Mouse (Mus musculus) telencephalon, adult 2 months (tissue): ENCODE measurements around the gene Rbak.
A peak's percentile ranks its signal among the peaks of the same experiment; 100 is the strongest.
"Not testable (repeated sequence)": the region's sequence is repeated elsewhere in the genome, so short reads cannot be mapped to it uniquely, and the experiment has no call there.

Source experiments
- DNase-seq: peaks from one replicate; pipeline ENCODE4 v3.0.0-alpha.2; 2011; ENCODE audit warnings: low read depth, low spot score

Rbak gene

DNA sequence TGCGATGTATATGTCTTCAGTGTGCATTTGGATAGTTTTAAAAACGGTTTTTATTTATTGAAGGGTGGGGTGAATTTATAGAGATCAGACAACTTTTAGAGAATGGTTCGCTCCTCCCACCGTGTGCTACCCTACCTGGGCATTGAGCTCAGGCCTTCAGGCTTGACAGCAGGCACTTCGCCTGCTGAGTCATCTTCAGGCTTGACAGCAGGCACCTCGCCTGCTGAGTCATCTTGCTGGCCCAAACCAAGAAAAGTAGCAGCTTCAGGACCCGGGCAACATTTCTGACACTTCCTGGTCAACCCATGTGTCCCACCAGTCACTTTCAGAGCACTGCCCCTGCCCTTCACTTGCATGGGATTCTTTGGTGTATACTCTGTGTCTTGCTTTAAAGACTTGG is 45.5 kb downstream of the Rbak start:
- no peak for DNase-seq

- DNase-seq, result not testable (repeated sequence)
These were observed 46.2 kb downstream of the Rbak start for GRCm38 (mm10) chr5:143134216-143135010.

DNA sequence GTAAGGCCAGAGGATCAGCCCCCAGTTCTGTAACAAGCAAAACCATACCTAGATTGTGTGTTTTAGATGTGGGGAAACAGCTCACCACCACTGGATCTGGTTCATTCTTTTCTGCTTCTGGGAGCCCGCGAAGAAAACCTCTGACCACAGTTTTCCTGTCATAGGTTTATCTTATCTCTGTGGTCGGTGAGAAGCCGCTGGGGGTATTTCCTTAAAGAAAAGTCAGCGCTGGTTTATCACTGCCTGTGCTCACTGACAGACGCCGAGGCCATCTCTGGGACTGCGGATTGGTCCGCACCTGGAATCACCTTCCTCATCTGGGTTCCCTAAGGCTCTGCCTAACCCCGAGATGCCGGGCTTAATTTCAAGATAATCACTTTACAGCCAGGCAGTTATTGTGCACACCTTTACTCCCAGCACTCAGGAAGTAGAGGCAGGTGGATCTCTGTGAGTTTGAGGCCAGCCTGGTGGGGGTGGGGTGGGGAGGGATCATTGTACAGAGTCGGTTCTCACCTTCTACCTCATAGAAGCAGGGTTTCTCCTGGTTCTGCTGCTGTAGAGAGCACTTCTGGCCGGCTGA is 47.5 kb downstream of the Rbak start:
- DNase-seq, result no peak

- DNase-seq, result no peak
These were observed 50.2 kb downstream of the Rbak start for GRCm38 (mm10) chr5:143130342-143130741.

GRCm38 (mm10) chr5:143129101-143129500 is 51.5 kb downstream of the Rbak start:
- DNase-seq, result no peak

- no peak for DNase-seq
These were observed 52.7 kb downstream of the Rbak start for GRCm38 (mm10) chr5:143127837-143128236.

DNA sequence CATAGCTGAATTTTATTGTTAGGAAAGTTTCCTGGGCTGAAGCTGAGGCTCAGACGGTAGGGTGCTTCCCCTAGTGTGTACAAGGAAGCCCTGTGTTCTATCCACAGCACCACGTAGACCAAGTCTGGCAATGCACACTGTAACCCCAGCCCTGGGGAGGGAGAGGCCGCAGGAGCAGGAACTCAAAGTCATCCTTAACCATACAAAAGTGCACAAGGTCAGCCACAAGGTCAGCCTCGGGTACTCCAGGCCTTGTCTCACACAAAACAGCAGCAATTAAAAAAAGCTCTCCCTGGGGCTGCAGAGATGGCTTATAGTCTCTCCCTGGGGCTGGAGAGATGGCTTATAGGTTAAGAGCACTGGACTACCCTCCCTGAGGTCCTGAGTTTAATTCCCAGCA is 53.7 kb downstream of the Rbak start:
- DNase-seq, result no peak

- no peak for DNase-seq
These were observed 54.5 kb downstream of the Rbak start for GRCm38 (mm10) chr5:143126089-143126488.

DNA sequence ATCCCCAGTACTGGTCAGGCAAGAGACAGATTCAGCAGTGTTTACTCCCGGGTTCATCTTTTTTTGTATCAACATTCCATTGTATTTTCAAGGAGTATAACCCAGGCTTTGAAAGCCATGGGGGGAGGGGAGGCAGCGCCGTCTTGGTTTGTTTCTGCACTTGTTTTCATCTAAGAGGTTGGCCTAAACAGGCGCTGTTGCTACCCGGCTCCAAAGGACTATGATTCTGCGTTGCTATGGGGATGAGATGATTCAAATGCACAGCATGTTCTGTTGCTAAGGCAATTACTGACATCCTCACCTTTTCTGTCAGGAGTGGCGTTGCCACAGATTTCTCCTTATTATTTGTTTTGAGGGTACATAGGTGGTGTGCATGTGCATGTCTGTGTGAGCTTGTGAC is 55.0 kb downstream of the Rbak start:
- DNase-seq, result peak; percentile 62

DNA sequence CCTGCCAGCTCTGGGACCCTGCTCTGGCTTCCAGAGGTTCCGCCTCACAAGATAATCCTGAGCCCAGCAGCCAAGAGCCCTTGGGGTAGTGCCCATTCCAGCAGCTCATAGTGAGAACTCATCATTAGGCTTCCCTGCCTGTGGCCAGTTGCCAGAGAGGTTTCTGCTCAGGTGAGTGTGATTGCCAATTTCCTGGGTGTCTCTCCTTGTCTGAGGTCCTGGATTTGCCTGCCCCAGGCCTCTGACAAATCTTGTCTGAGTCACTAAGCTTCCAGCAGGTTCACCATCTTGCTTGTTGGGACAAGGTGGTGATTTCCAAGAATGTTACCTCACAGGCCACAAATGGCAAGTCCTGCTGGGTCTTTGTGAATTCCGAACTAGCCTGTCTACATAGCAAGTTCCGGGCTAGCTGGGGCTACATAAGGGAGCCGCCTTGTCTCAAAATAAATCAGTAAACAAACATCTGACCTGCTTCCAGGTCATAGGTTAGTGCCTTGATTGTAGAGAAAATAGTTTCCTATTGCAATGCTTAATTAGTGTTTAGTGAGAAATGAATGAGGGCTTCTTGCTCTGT is 55.7 kb downstream of the Rbak start:
- no peak for DNase-seq

DNA sequence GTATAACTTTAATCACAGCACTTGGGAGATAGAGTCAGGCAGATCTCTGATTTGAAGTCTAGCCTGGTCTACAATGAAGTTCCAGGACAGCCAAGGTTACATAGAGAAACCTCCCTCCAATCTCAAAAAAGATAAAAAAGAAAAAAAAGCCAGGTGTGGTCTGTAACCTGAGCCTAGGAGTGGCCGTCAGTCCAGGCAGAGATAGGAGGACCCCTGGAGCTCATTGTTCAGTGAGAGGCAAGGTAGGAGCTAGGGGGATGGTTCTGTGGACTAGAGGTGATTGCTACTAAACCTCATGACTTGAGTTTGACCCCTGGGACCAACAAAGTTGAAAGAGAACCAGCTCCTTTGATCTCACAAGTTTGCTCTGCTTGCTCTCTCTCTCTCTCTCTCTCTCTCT is 57.9 kb downstream of the Rbak start:
- DNase-seq, result no peak
